Mouse (Mus musculus) forebrain, postnatal 0 days (tissue): ENCODE measurements at regions not wholly inside any gene's neighbourhood (a gene's known extent, or its start where the extent isn't known, plus 50 kb on each side); places are given as distances from the start of the nearest gene placed in this dataset.
A peak's percentile ranks its signal among the peaks of the same experiment; 100 is the strongest.

Experiments
- ATAC-seq: fragments of 200-750 bp; cut with Nextera tagmentation; 2 replicates; pipeline ENCODE4 v1.8.0; 2017; ENCODE audit warnings: mild to moderate bottlenecking, moderate library complexity
- DNase-seq: peaks from one replicate; pipeline ENCODE4 v3.0.0-alpha.2; 2015
- H3K27ac ChIP-seq: fragments of 300-500 bp; sonication (generic); 2 replicates; pipeline ENCODE4 v1.5.1; 2014; ENCODE audit warnings: low read depth, mild to moderate bottlenecking, antibody characterized with exemption, low read length, moderate library complexity, mixed read lengths
- H3K27me3 ChIP-seq: fragments of 300-500 bp; sonication (generic); 2 replicates; pipeline ENCODE4 v1.6.1; 2014; ENCODE audit warnings: mild to moderate bottlenecking, low read length, mixed read lengths; ENCODE audit not compliant: insufficient read depth
- H3K36me3 ChIP-seq: fragments of 300-500 bp; sonication (generic); 2 replicates; pipeline ENCODE4 v1.6.1; 2014; ENCODE audit warnings: mild to moderate bottlenecking, moderate library complexity; ENCODE audit not compliant: insufficient read depth
- H3K4me1 ChIP-seq: fragments of 300-500 bp; sonication (generic); 2 replicates; pipeline ENCODE4 v1.6.1; 2014; ENCODE audit warnings: antibody characterized with exemption; ENCODE audit not compliant: insufficient read depth
- H3K4me2 ChIP-seq: fragments of 300-500 bp; sonication (generic); 2 replicates; pipeline ENCODE4 v1.6.1; 2014; ENCODE audit warnings: low read depth, mild to moderate bottlenecking, moderate library complexity
- H3K4me3 ChIP-seq: fragments of 300-500 bp; sonication (generic); 2 replicates; pipeline ENCODE4 v1.5.1; 2014; ENCODE audit warnings: low read depth, low read length, mixed read lengths
- H3K9ac ChIP-seq: fragments of 300-500 bp; sonication (generic); 2 replicates; pipeline ENCODE4 v1.6.1; 2014; ENCODE audit warnings: mild to moderate bottlenecking
- H3K9me3 ChIP-seq: fragments of 300-500 bp; sonication (generic); 2 replicates; pipeline ENCODE4 v1.6.1; 2016; ENCODE audit warnings: low read length
- CTCF ChIP-seq: sonication (generic); IDR thresholded peaks from 2 replicates; pipeline ENCODE4 v1.5.1; 2016; ENCODE audit warnings: antibody characterized with exemption, control low read depth, low read depth
- WGBS: fragments of 180-500 bp; shearing (Covaris S2); extraction: QIAGEN DNeasy Blood & Tissue Kit; methylation state at CpG from one replicate; pipeline ENCODE4 v1.1.7; 2014; 5-methylcytosine and 5-hydroxymethylcytosine counted together

DNA sequence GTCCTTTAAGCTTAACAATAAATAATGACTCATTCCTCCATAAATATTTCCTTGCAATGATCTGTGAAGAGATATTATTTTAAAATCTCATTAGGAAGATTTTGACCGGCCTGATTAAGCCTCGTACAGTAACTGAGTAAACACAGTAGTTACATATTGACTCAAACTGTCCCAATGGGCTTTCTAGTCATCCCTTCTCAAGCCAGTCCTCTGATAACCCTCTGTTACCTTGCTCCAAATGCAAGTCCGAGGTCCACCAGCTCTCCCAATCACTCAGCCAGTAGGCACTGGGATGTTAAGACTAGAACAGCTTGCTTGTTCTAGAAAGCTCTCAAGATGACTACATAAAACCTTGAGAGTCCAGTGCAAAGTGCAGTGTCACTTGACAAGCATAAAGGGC lies 160.6 kb downstream of the Pdcd6ip start:
- no peaks in the 10 kb centered on the region for H3K4me1 ChIP-seq
- no peak overlapping the region for H3K27ac ChIP-seq
- H3K4me3 ChIP-seq: no peak overlapping the region
- no peak overlapping the region for H3K4me2 ChIP-seq
- DNase-seq: no peak
- 88% methylated on average over 3 of the region's 3 CpGs for WGBS
- H3K36me3 ChIP-seq: no peaks in the 10 kb centered on the region
- no peaks in the 10 kb centered on the region for H3K27me3 ChIP-seq
- no peak overlapping the region for H3K9ac ChIP-seq
- H3K9me3 ChIP-seq: no peaks in the 10 kb centered on the region
- no peak for TF ChIP-seq CTCF
- ATAC-seq: no peak

- no peaks in the 10 kb centered on the region for H3K27me3 ChIP-seq
- H3K4me2 ChIP-seq: no peak overlapping the region
- ATAC-seq: no peak
- no peaks in the 10 kb centered on the region for H3K9me3 ChIP-seq
- H3K27ac ChIP-seq: no peak overlapping the region
- DNase-seq: no peak
- H3K4me3 ChIP-seq: no peak overlapping the region
- H3K36me3 ChIP-seq: no peaks in the 10 kb centered on the region
- peak; percentile 63 for TF ChIP-seq CTCF
- H3K9ac ChIP-seq: no peak overlapping the region
- no peaks in the 10 kb centered on the region for H3K4me1 ChIP-seq
- 84% methylated on average over 2 of the region's 2 CpGs for WGBS
Observed at GRCm38 (mm10) chr9:113528586-113528985, 179.5 kb downstream of the Pdcd6ip start.

DNA sequence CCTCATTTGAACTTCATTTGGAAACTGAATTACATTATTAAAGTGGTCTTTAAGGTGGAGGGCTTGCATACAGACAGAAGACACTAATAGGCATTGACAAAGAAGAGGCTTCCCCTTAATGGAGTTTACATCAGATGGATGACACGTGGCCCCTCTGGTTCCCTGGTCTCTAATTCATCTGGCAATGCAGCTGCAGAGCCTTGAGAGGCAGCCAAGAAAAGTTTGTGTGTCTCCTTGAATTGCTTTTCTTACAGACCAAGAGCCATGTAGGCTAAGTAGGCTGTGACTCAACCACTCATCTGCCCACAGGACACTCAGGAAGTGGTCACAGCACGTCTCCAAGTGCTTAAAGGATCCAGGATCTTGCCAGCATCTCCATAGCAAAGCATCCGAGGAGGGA lies 183.8 kb downstream of the Pdcd6ip start:
- no peak overlapping the region for H3K27ac ChIP-seq
- no peaks in the 10 kb centered on the region for H3K36me3 ChIP-seq
- no peaks in the 10 kb centered on the region for H3K27me3 ChIP-seq
- no peak overlapping the region for H3K4me3 ChIP-seq
- WGBS: 63% methylated on average over 3 of the region's 3 CpGs
- H3K9me3 ChIP-seq: no peaks in the 10 kb centered on the region
- DNase-seq: no peak
- H3K9ac ChIP-seq: no peak overlapping the region
- H3K4me1 ChIP-seq: no peaks in the 10 kb centered on the region
- no peak for TF ChIP-seq CTCF
- no peak overlapping the region for H3K4me2 ChIP-seq
- no peak for ATAC-seq

- TF ChIP-seq CTCF: no peak
- Histone ChIP-seq H3K36me3 (no peaks in the 10 kb centered on the region), H3K4me3 (no peak overlapping the region), H3K9me3 (no peaks in the 10 kb centered on the region), H3K27ac (no peak overlapping the region), H3K27me3 (no peaks in the 10 kb centered on the region), H3K4me2 (no peak overlapping the region), H3K4me1 (no peaks in the 10 kb centered on the region), H3K9ac (no peak overlapping the region)
- WGBS: 91% methylated on average over 2 of the region's 2 CpGs
- DNase-seq (no peak), ATAC-seq (no peak)
Observed at GRCm38 (mm10) chr9:113523173-113523572, 184.9 kb downstream of the Pdcd6ip start.

- DNase-seq (no peak), ATAC-seq (no peak)
- no peaks in the 10 kb centered on the region for H3K9me3 ChIP-seq
- no peak overlapping the region for H3K4me3 ChIP-seq
- TF ChIP-seq CTCF: no peak
- H3K27me3 ChIP-seq: no peaks in the 10 kb centered on the region
- H3K4me2 ChIP-seq: no peak overlapping the region
- WGBS: 65% methylated on average over 10 of the region's 10 CpGs
- no peak overlapping the region for H3K27ac ChIP-seq
- no peak overlapping the region for H3K9ac ChIP-seq
- H3K36me3 ChIP-seq: no peaks in the 10 kb centered on the region
- H3K4me1 ChIP-seq: no peaks in the 10 kb centered on the region
Observed at GRCm38 (mm10) chr9:113519727-113520126, 188.3 kb downstream of the Pdcd6ip start.

GRCm38 (mm10) chr9:113518482-113518881 lies 189.6 kb downstream of the Pdcd6ip start:
- 46% methylated on average over 3 of the region's 3 CpGs for WGBS
- H3K4me1 ChIP-seq: no peaks in the 10 kb centered on the region
- H3K36me3 ChIP-seq: no peaks in the 10 kb centered on the region
- no peak for TF ChIP-seq CTCF
- H3K9ac ChIP-seq: no peak overlapping the region
- no peak overlapping the region for H3K4me3 ChIP-seq
- no peaks in the 10 kb centered on the region for H3K9me3 ChIP-seq
- ATAC-seq (0 out of 2 replicates have a peak, but pooled peaks have one; percentile 14), DNase-seq (no peak)
- no peaks in the 10 kb centered on the region for H3K27me3 ChIP-seq
- no peak overlapping the region for H3K4me2 ChIP-seq
- H3K27ac ChIP-seq: no peak overlapping the region

- 91% methylated on average over 6 of the region's 6 CpGs for WGBS
- DNase-seq (no peak), ATAC-seq (no peak)
Observed at GRCm38 (mm10) chr9:113517756-113518155, 190.3 kb downstream of the Pdcd6ip start.

DNA sequence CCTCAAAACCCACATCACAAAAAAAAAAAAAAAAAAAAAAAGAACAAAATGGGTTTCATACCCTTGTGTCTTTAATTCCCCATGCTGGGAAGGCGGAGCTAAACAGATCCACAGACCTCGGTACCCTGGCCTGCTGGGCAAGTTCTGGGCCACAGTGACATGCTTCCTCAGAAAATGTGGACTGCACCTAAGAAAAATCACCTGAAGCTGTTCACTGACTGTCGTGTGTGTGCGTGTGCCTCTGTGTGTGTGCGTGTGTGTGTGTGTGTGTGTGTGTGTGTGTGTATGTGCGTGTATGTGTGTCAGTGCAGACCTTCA lies 192.4 kb downstream of the Pdcd6ip start:
- DNase-seq (no peak), ATAC-seq (no peak)
- Histone ChIP-seq H3K27ac (peak overlapping the region; percentile 68), H3K4me1 (no peaks in the 10 kb centered on the region), H3K4me3 (no peak overlapping the region), H3K27me3 (no peaks in the 10 kb centered on the region), H3K36me3 (no peaks in the 10 kb centered on the region), H3K9ac (no peak overlapping the region), H3K9me3 (no peaks in the 10 kb centered on the region), H3K4me2 (no peak overlapping the region)
- WGBS: 76% methylated on average over 6 of the region's 6 CpGs
- no peak for TF ChIP-seq CTCF

More at GRCm38 (mm10) chr9:113517756-113518155, 190.3 kb downstream of the Pdcd6ip start:
- TF ChIP-seq CTCF: no peak
- H3K4me2 ChIP-seq: no peak overlapping the region
- H3K9me3 ChIP-seq: no peaks in the 10 kb centered on the region
- H3K36me3 ChIP-seq: no peaks in the 10 kb centered on the region
- no peak overlapping the region for H3K27ac ChIP-seq
- no peaks in the 10 kb centered on the region for H3K4me1 ChIP-seq
- H3K9ac ChIP-seq: no peak overlapping the region
- no peaks in the 10 kb centered on the region for H3K27me3 ChIP-seq
- H3K4me3 ChIP-seq: no peak overlapping the region
